Mouse (Mus musculus): ENCODE data around the gene Tstd2.
A peak's percentile ranks its signal among the peaks of the same experiment; 100 is the strongest.

The Tstd2 gene

GRCm38 (mm10) chr4:46117536-46117935, 21.0 kb downstream of the Tstd2 start:
- no peak for DNase-seq

GRCm38 (mm10) chr4:46116544-46117175, 21.8 kb downstream of the Tstd2 start:
- DNase-seq = no peak

- no peak for DNase-seq
Observed at GRCm38 (mm10) chr4:46115308-46115707, 23.2 kb downstream of the Tstd2 start.

- DNase-seq = no peak
Observed at GRCm38 (mm10) chr4:46111361-46111760, 27.1 kb downstream of the Tstd2 start.

GRCm38 (mm10) chr4:46110084-46110483, 28.4 kb downstream of the Tstd2 start:
- DNase-seq = no peak

- no peak for DNase-seq
Observed at GRCm38 (mm10) chr4:46102078-46102769, 36.3 kb downstream of the Tstd2 start.

- DNase-seq = no peak
Observed at GRCm38 (mm10) chr4:46101211-46101711, 37.2 kb downstream of the Tstd2 start.

GRCm38 (mm10) chr4:46100539-46100938, 38.0 kb downstream of the Tstd2 start:
- no peak for DNase-seq

- DNase-seq = no peak
Observed at GRCm38 (mm10) chr4:46099132-46099531, 39.4 kb downstream of the Tstd2 start.

- no peak for DNase-seq
Observed at GRCm38 (mm10) chr4:46097591-46097990, 40.9 kb downstream of the Tstd2 start.

GRCm38 (mm10) chr4:46096546-46096945, 41.9 kb downstream of the Tstd2 start:
- DNase-seq = no peak

- DNase-seq = no peak
Observed at GRCm38 (mm10) chr4:46095826-46096159, 42.7 kb downstream of the Tstd2 start.

- no peak for DNase-seq
Observed at GRCm38 (mm10) chr4:46094916-46095825, 43.3 kb downstream of the Tstd2 start.

- DNase-seq = no peak
Observed at GRCm38 (mm10) chr4:46092429-46093076, 45.9 kb downstream of the Tstd2 start.

GRCm38 (mm10) chr4:46089524-46090125, 48.9 kb downstream of the Tstd2 start:
- no peak for DNase-seq

- peak; percentile 73 for DNase-seq
Observed at GRCm38 (mm10) chr4:46087852-46088251, 50.6 kb downstream of the Tstd2 start.

GRCm38 (mm10) chr4:46087427-46087771, 51.1 kb downstream of the Tstd2 start:
- DNase-seq = peak; percentile 54

GRCm38 (mm10) chr4:46086718-46087426, 51.6 kb downstream of the Tstd2 start:
- peak; percentile 43 for DNase-seq

GRCm38 (mm10) chr4:46085223-46085811, 53.2 kb downstream of the Tstd2 start:
- no peak for DNase-seq

GRCm38 (mm10) chr4:46084416-46085172, 53.9 kb downstream of the Tstd2 start:
- no peak for DNase-seq

GRCm38 (mm10) chr4:46082555-46082954, 55.9 kb downstream of the Tstd2 start:
- DNase-seq = no peak

Measured in right cerebral cortex, postnatal 14 days (tissue).